Mouse (Mus musculus): Measurements from ENCODE around the gene Dmgdh.

- TF ChIP-seq POLR2A (IDR thresholded peaks at IDR 0.05; ENCODE audit: low read depth, low read length) = peak; percentile 61; the same call in 1 of the 2 replicates
- TF ChIP-seq ZC3H11A (IDR thresholded peaks at IDR 0.05; ENCODE audit: low read depth, low read length) = no peak
- no peak for TF ChIP-seq TCF12 (IDR thresholded peaks at IDR 0.05; ENCODE audit: low read depth, low read length)
- TF ChIP-seq CTCF (conservative IDR thresholded peaks at IDR 0.05 in 1 of 2, IDR thresholded peaks at IDR 0.05 in 1 of 2; ENCODE audit: low read depth in 2 of 2, low read length in 2 of 2) = 0 out of 4 replicates have a peak, but pooled peaks of 1 of the 2 experiments have one; percentile 15
- TF ChIP-seq JUND (conservative IDR thresholded peaks at IDR 0.05; ENCODE audit: low read depth, low read length) = no peak
- TF ChIP-seq MYC (IDR thresholded peaks at IDR 0.05; ENCODE audit: low read depth, low read length) = no peak
- TF ChIP-seq NELFE (IDR thresholded peaks at IDR 0.05; ENCODE audit: low read depth, low read length) = no peak
- no peak for TF ChIP-seq ZNF384 (IDR thresholded peaks at IDR 0.05; ENCODE audit: low read depth, low read length)
- TF ChIP-seq EP300 (IDR thresholded peaks at IDR 0.05; ENCODE audit: low read length) = no peak
- TF ChIP-seq MAX (IDR thresholded peaks at IDR 0.05; ENCODE audit: low read length) = no peak
- no peak for TF ChIP-seq ZMIZ1 (IDR thresholded peaks at IDR 0.05; ENCODE audit: low read depth, low read length)
- TF ChIP-seq ETS1 (conservative IDR thresholded peaks at IDR 0.05; ENCODE audit: low read depth, low read length) = no peak
- TF ChIP-seq NRF1 (IDR thresholded peaks at IDR 0.05; ENCODE audit: low read depth, low read length) = peak; percentile 87
Measured at GRCm38 (mm10) chr13:93771588-93772278, 97.5 kb downstream of the Dmgdh start, which contains the start of gene Arsb.

All from CH12.LX (cell line).